Mouse (Mus musculus) spleen, postnatal 14 days (tissue): ENCODE data around the gene Btbd17.
A peak's percentile ranks its signal among the peaks of the same experiment; 100 is the strongest.

ENCODE experiments used
- DNase-seq, 2 experiments: peaks; one replicate each; pipeline ENCODE4 v3.0.0; 2021 to 2022; ENCODE audit warnings: low spot score in 2 of 2

Btbd17 gene

DNA sequence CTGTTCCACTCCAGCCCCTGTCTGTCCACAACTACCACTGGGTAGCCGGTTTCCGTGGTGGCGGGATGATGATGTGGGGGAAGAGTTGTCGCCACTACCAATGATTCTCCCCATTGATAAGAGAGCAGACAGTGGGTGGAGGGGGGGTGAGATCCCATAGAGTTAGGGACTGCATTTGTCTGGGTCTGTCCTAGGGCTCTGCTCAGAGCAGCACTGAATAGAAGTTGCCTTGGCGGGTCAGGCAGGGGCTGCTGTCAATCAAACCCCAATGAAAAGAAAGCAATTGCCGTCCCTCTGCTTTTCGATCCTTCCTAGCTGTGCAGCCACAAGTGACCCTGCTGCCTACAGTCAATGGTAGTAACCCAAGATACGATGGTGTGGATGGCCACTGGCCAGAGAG lies 8.2 kb upstream of the Btbd17 start:
- no peak for DNase-seq

GRCm38 (mm10) chr11:114802540-114803267 lies 7.0 kb upstream of the Btbd17 start:
- no peak for DNase-seq

DNA sequence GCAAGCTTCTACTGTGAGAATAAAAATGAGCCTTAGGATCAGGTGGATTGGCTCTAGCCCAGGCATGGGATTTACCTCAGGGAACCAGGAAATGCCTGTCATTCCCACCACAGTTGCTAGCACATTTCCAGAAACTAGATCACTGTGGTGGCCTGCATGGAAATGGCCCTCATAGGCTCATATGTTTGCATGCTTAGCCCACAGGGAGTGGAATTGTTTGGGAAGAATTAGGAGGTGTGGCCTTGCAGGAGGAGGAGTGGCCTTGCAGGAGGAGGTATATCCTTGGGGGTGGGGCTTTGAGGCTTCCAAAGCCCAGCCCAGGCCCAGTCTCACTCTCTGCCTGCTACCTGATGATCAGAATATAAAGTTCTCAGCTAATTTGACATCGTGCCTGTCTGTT lies 6.2 kb upstream of the Btbd17 start:
- no peak for DNase-seq

- DNase-seq, result no peak
Measured at GRCm38 (mm10) chr11:114798624-114799023, 2.9 kb upstream of the Btbd17 start, which contains the start of gene Gpr142. Gpr142 (plus strand) TSS chr11:114798924.

DNA sequence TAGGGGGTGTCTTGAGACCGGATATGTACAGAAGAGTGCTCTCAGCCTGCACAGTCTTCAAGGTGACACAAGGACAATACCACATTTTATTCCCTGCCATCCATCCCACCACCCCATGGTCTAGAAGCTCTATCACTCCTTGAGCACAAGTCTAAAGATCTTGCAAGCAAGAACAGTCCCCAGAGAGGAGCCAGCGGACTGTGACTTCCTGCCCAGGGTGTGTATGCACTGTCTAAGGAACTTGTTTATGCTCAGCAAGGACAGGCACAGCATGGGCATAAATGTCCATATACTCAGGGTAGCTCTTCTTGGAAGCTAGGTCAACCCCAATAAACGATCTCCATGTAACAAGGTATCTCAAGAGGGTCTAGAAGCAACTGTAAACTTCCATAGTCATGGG lies 2.2 kb upstream of the Btbd17 start:
- DNase-seq, result no peak

- DNase-seq, result no peak
Measured at GRCm38 (mm10) chr11:114797176-114797575, 1.4 kb upstream of the Btbd17 start.

GRCm38 (mm10) chr11:114795231-114795746 lies 456 bp downstream of the Btbd17 start:
- no peak for DNase-seq

- no peak for DNase-seq
Measured at GRCm38 (mm10) chr11:114794691-114795090, 1.1 kb downstream of the Btbd17 start.

GRCm38 (mm10) chr11:114793868-114794545 lies 1.7 kb downstream of the Btbd17 start:
- no peak for DNase-seq

DNA sequence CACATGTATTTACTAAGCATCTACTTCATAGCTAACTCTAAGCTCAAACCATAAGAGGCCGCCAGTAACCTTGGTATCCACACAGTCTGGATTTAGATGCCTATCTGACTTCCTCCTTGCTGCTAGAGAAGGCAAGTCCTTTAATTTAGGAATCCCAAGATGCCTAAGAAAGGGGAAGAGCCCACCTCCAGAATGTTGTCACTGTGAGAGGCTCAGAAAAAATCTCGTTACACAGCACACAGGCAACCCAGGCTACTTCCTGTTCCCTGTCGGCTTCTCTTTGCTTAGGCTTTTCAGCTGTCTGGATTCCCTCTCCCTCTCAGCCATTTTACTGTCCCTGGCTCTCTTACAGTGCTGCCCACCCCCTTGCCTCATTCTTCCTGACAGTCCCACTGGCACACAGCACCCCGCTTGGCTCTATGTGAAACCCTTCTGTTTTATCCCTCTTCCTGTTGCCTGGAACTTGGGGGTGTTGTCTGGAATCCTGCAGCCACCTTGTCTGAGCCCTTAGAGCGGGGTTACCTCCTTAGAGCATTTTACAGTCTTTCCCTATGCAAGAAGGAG lies 2.7 kb downstream of the Btbd17 start:
- no peak for DNase-seq

DNA sequence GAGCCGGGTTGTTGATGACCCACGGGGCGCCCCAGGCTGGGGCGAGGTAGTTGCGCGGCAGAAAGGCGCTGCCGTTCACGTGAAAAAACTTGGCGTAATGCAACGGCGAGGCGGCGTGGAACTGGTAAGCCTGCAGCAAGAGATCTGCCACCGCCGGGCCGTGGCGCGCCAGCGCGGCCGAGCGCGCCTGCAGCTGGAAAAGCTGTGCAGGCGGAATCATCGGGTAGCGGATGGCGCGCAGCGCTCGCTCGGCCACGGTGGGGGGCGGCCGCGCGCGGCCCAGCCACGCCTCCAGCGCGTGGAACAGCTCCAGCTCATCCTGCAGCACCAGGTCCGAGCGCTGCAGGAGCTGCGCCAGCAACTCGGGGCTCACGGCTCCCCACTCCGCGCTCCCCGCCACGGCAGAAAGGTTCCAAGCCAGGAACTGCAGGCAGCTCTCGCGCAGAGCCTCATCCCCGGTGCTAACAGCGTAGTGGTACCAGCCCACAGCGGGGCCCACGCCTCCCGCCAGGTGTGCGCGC lies 3.8 kb downstream of the Btbd17 start:
- no peak for DNase-seq

- DNase-seq, result no peak
Measured at GRCm38 (mm10) chr11:114791351-114791889, 4.3 kb downstream of the Btbd17 start.

DNA sequence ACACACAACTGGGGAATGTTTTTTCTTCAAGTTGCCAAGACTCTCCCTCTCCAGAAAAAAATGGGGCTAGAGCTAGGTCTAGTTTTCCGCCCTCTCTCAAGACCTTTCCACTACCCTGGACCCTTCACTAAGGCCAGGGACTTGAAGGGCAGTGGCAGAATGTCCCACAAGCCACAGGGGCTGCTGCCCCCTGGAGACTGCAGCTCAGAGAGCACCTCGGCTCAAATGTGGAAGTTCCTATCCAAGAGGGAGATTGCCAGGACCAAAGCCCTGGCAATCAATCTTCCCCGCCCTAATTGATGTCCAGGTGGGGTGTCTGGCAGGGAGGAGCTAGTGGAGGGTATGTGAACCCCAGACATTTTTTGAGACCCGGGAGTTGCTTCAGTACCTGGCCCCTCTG lies 4.9 kb downstream of the Btbd17 start:
- DNase-seq, result no peak

- no peak for DNase-seq
Measured at GRCm38 (mm10) chr11:114790171-114790570, 5.6 kb downstream of the Btbd17 start.

DNA sequence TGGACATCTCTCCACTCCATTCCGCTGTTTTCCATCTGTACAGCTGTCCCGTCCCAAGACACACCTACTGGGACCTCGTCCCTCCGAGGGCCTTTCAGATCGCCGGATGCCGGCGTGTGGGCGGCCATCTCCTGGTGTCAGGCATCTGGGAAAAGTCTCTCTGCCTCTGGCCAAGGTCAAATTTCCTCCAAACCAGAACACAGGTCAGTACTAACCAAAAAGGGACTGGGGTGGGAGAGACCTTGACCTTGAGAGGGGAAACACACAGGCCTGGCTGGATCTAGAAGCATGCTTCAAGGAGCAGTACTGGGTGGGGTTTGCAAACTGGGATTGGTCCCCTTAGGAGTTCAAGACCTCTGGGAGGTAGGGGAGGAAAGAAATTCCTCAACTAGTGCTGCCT lies 6.0 kb downstream of the Btbd17 start:
- no peak for DNase-seq

GRCm38 (mm10) chr11:114789061-114789714 lies 6.6 kb downstream of the Btbd17 start:
- DNase-seq, result peak; percentile 52 to 76

GRCm38 (mm10) chr11:114787611-114788010 lies 8.1 kb downstream of the Btbd17 start:
- DNase-seq, result no peak

DNA sequence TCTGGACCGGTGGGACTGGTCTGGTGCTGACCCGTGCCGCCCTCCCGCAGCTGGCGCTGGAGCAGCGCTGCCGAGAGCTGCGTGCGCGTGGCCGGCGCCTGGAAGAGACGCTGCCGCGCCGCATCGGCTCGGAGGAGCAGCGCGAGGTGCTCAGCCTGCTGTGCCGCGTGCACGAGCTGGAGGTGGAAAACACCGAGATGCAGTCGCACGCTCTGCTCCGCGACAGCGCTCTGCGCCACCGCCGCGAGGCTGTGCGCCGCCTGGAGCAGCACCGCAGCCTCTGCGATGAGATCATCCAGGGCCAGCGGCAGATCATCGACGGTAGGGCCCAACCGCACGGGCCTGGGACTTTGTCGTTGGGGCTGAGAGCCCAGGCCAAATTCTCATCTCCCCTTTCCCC lies 9.4 kb downstream of the Btbd17 start:
- no peak for DNase-seq

- DNase-seq, result no peak
Measured at GRCm38 (mm10) chr11:114785892-114786291, 9.9 kb downstream of the Btbd17 start.

- DNase-seq, result no peak
Measured at GRCm38 (mm10) chr11:114780076-114780475, 15.7 kb downstream of the Btbd17 start.

DNA sequence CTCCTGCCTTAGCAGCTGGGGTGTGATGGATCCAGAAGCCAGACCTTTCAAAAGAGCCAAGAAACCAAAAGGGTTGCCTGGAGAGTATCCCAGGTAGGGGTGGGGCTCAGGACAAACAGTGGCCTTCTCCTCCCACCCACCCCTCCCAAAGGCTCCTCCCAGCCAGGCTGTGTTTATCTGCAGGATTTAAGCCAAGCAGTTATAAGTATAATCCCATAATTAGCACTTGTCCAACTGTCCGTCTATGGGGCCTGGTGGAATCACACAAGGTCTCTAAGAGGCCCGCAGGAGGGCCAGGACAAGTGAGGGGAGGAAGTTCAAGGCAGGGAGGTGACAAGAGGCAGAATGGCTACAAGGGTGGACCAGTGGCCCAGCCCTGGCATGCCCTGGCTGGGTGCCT lies 23.8 kb downstream of the Btbd17 start:
- DNase-seq, result no peak

DNA sequence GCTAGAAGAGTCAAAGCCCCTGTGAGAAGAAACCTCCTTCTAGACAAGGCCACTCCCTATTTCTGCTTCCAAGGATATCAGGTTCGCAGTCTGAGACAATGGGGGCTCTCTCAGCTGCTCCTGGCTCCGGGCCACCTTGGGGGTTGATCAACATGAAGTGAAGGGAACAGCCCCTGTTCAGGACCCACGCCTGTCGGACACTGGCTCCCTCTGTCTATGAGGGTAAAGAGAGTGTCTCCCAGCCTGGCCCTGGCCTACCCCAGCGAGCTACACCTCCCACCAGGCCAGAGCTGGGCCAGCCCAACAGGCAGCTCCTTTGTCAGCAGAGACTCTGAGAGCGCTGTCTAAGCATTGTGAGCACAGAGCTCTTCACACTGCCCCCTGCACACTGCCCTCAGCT lies 25.8 kb downstream of the Btbd17 start:
- DNase-seq, result no peak
